Mouse (Mus musculus) intestine, postnatal 0 days (tissue): Measurements from ENCODE around the gene Hat1. TPM values are rescaled to one million over a fixed set of nuclear protein-coding genes. Genes with fewer than 3 reads are reported as not detected.

Experiments used
- ATAC-seq: fragments of 200-750 bp; cut with Nextera tagmentation; 2 replicates; pipeline ENCODE4 v1.8.0; 2017; ENCODE audit warnings: mild to moderate bottlenecking, moderate TSS enrichment, moderate library complexity
- H3K27ac ChIP-seq: fragments of 300-500 bp; sonication (generic); 2 replicates; pipeline ENCODE4 v1.5.1; 2014; ENCODE audit warnings: mild to moderate bottlenecking, low read depth, low read length, moderate library complexity
- H3K27me3 ChIP-seq: fragments of 300-500 bp; sonication (generic); replicated peaks from 2 replicates; pipeline ENCODE4 v1.6.1; 2014; ENCODE audit warnings: low read length, mixed read lengths; ENCODE audit not compliant: control insufficient read depth, insufficient read depth
- H3K36me3 ChIP-seq: fragments of 300-500 bp; sonication (generic); 2 replicates; pipeline ENCODE4 v1.6.1; 2014; ENCODE audit warnings: mild to moderate bottlenecking, moderate library complexity; ENCODE audit not compliant: control insufficient read depth, insufficient read depth
- H3K4me1 ChIP-seq: fragments of 300-500 bp; sonication (generic); replicated peaks from 2 replicates; pipeline ENCODE4 v1.6.1; 2014; ENCODE audit warnings: antibody characterized with exemption, low read length, mixed read lengths; ENCODE audit not compliant: control insufficient read depth, insufficient read depth
- H3K4me2 ChIP-seq: fragments of 300-500 bp; sonication (generic); replicated peaks from 2 replicates; pipeline ENCODE4 v1.6.1; 2014; ENCODE audit warnings: low read depth, mild to moderate bottlenecking, moderate library complexity
- H3K4me3 ChIP-seq: fragments of 300-500 bp; sonication (generic); 2 replicates; pipeline ENCODE4 v1.5.1; 2014; ENCODE audit warnings: low read depth, low read length
- H3K9ac ChIP-seq: fragments of 300-500 bp; sonication (generic); 2 replicates; pipeline ENCODE4 v1.6.1; 2014; ENCODE audit warnings: mild to moderate bottlenecking, low read depth, low read length
- H3K9me3 ChIP-seq: fragments of 300-500 bp; sonication (generic); 2 replicates; pipeline ENCODE4 v1.6.1; 2016; ENCODE audit warnings: mixed run types; ENCODE audit not compliant: control insufficient read depth
- CTCF ChIP-seq: sonication (generic); IDR thresholded peaks from 2 replicates; pipeline ENCODE4 v1.5.1; 2016; ENCODE audit warnings: low read depth, mild to moderate bottlenecking, control low read depth, antibody characterized with exemption, moderate library complexity
- WGBS: fragments of 180-500 bp; shearing (Covaris S2); extraction: QIAGEN DNeasy Blood & Tissue Kit; methylation state at CpG from one replicate; pipeline ENCODE4 v1.1.7; 2014; 5-methylcytosine and 5-hydroxymethylcytosine counted together
- polyA plus RNA-seq: library from polyadenylated mRNA; unstranded; fragments of >200 nt; fragmentation: Nextera tagmentation; extraction: Ambion mirVana; gene quantifications from 2 replicates; pipeline ENCODE4 v1.2.1, GENCODE M21; 2015

Hat1 gene
- polyA plus RNA-seq, 1 experiment from 2014 or later, result 39.4 TPM

- no peak for ATAC-seq
- Histone ChIP-seq H3K9me3 (no peaks in the 10 kb centered on the region), H3K9ac (peak overlapping the region; percentile 74), H3K27ac (no peak overlapping the region), H3K27me3 (no peaks in the 10 kb centered on the region), H3K4me2 (peak overlapping the region; percentile 83), H3K4me1 (0 out of 2 replicates have a peak, but pooled peaks cover 2% of the 10 kb centered on the region), H3K36me3 (no peaks in the 10 kb centered on the region), H3K4me3 (peak overlapping the region; percentile 89)
- WGBS, result 43% methylated on average over 9 of the region's 9 CpGs
- no peak for TF ChIP-seq CTCF
Observed at GRCm38 (mm10) chr2:71389864-71390263, 1.1 kb downstream of the Hat1 start.

GRCm38 (mm10) chr2:71405613-71406012 lies 16.9 kb downstream of the Hat1 start:
- H3K9me3 ChIP-seq, result no peaks in the 10 kb centered on the region
- no peaks in the 10 kb centered on the region for H3K4me1 ChIP-seq
- H3K27me3 ChIP-seq, result no peaks in the 10 kb centered on the region
- H3K4me2 ChIP-seq, result no peak overlapping the region
- H3K9ac ChIP-seq, result no peak overlapping the region
- H3K36me3 ChIP-seq, result 0 out of 2 replicates have a peak, but pooled peaks cover 4% of the 10 kb centered on the region
- TF ChIP-seq CTCF, result no peak
- H3K4me3 ChIP-seq, result no peak overlapping the region
- no peak for ATAC-seq
- WGBS, result 91% methylated on average over 1 of the region's 1 CpGs
- no peak overlapping the region for H3K27ac ChIP-seq

GRCm38 (mm10) chr2:71418760-71419280 lies 30.1 kb downstream of the Hat1 start:
- H3K36me3 ChIP-seq, result peaks cover 14% of the 10 kb centered on the region
- WGBS, result 81% methylated on average over 3 of the region's 3 CpGs

GRCm38 (mm10) chr2:71419408-71419807 lies 30.6 kb downstream of the Hat1 start:
- Histone ChIP-seq H3K4me1 (no peaks in the 10 kb centered on the region), H3K36me3 (peaks cover 14% of the 10 kb centered on the region), H3K9me3 (no peaks in the 10 kb centered on the region), H3K4me3 (no peak overlapping the region), H3K9ac (no peak overlapping the region), H3K27me3 (no peaks in the 10 kb centered on the region), H3K4me2 (no peak overlapping the region), H3K27ac (no peak overlapping the region)
- no peak for TF ChIP-seq CTCF
- WGBS, result 85% methylated on average over 3 of the region's 3 CpGs
- no peak for ATAC-seq

More at GRCm38 (mm10) chr2:71418760-71419280, 30.1 kb downstream of the Hat1 start:
- Histone ChIP-seq H3K27ac (no peak overlapping the region), H3K9me3 (no peaks in the 10 kb centered on the region), H3K4me2 (no peak overlapping the region), H3K4me3 (no peak overlapping the region), H3K4me1 (no peaks in the 10 kb centered on the region), H3K9ac (no peak overlapping the region), H3K27me3 (no peaks in the 10 kb centered on the region)
- no peak for ATAC-seq
- no peak for TF ChIP-seq CTCF

GRCm38 (mm10) chr2:71420895-71421425 lies 32.2 kb downstream of the Hat1 start:
- 94% methylated on average over 9 of the region's 9 CpGs for WGBS
- no peak for ATAC-seq
- Histone ChIP-seq H3K9me3 (no peaks in the 10 kb centered on the region), H3K36me3 (peaks cover 17% of the 10 kb centered on the region), H3K4me1 (no peaks in the 10 kb centered on the region), H3K4me3 (no peak overlapping the region), H3K9ac (no peak overlapping the region), H3K27ac (no peak overlapping the region), H3K4me2 (no peak overlapping the region), H3K27me3 (no peaks in the 10 kb centered on the region)
- TF ChIP-seq CTCF, result no peak

GRCm38 (mm10) chr2:71424545-71424944 lies 35.8 kb downstream of the Hat1 start:
- Histone ChIP-seq H3K27me3 (no peaks in the 10 kb centered on the region), H3K9ac (no peak overlapping the region), H3K9me3 (no peaks in the 10 kb centered on the region), H3K27ac (no peak overlapping the region), H3K4me2 (no peak overlapping the region), H3K36me3 (peaks cover 17% of the 10 kb centered on the region), H3K4me1 (no peaks in the 10 kb centered on the region), H3K4me3 (no peak overlapping the region)
- 65% methylated on average over 4 of the region's 4 CpGs for WGBS
- ATAC-seq, result no peak
- no peak for TF ChIP-seq CTCF
